24 mouse cellular contexts compared by ENCODE assay signal in the genomic region with DNA sequence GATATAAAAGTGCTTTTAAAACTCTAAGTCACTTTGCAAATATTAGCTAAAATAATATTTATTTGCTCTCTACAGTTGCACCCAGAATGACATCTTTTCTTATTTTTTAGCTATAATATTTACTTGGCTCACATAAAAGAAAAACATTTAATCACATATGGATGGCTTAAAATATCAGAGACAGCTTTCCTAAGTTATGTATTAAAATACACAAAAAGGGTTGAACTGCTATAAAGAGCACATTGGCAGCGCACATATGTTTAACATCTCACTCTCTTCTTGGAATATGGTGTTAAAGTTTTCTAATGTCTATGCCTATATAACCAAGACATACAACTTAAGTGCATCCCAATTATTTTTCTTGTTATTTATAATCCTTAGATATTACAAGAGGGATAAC.
A peak's percentile ranks its signal among the peaks of the same experiment; 100 is the strongest.
DNase-seq lines count a peak whose midpoint lies in the region; ATAC-seq and TF ChIP-seq lines count a peak whose summit lies in the region.
"Had no signal": no experiment of that assay in that cellular context is flagged by ENCODE, and none has a peak within 500 bp of the region (broad histone marks: within the 10 kb centered on the region; RNA-seq: fewer than 3 reads in every experiment).

No protein-coding gene starts in this region.

- ATAC-seq in intestine, embryonic 16.5 days, result peak; percentile 18; the same call in 1 of the 2 replicates
- no peak for ATAC-seq in intestine, postnatal 0 days
- no peak for ATAC-seq in kidney, postnatal 0 days (replicated peaks; ENCODE audit: low FRiP score, low read depth)
- ATAC-seq in lung, embryonic 16.5 days (ENCODE audit: low read depth), result 0 out of 2 replicates have a peak, but pooled peaks have one; percentile 51
- ATAC-seq: activated CD4-positive, CD25-positive, alpha-beta regulatory T cell, adult 4 months; forebrain, embryonic 13.5 days; forebrain, embryonic 16.5 days had no signal

- H3K9me3 ChIP-seq in intestine, embryonic 16.5 days (ENCODE audit: control insufficient read depth, low read length), result no peaks in the 10 kb centered on the region
- H3K9me3 ChIP-seq in intestine, postnatal 0 days (ENCODE audit: control insufficient read depth), result no peaks in the 10 kb centered on the region
- no peaks in the 10 kb centered on the region for H3K9me3 ChIP-seq in kidney, postnatal 0 days (replicated peaks; ENCODE audit: low read length)
- H3K9me3 ChIP-seq in lung, embryonic 16.5 days (ENCODE audit: control insufficient read depth, low read length), result no peaks in the 10 kb centered on the region
- H3K9me3 ChIP-seq: forebrain, embryonic 10.5 days; forebrain, embryonic 13.5 days; heart, embryonic 10.5 days; heart, embryonic 13.5 days had no signal

- H3K36me3 ChIP-seq in intestine, embryonic 16.5 days (ENCODE audit: control insufficient read depth, insufficient read depth, low read length), result no peaks in the 10 kb centered on the region
- no peaks in the 10 kb centered on the region for H3K36me3 ChIP-seq in intestine, postnatal 0 days (ENCODE audit: control insufficient read depth, insufficient read depth)
- H3K36me3 ChIP-seq in kidney, postnatal 0 days (ENCODE audit: insufficient read depth, low read length), result no peaks in the 10 kb centered on the region
- H3K36me3 ChIP-seq in lung, embryonic 16.5 days (ENCODE audit: control insufficient read depth, insufficient read depth, low read length), result no peaks in the 10 kb centered on the region
- H3K36me3 ChIP-seq: forebrain, embryonic 10.5 days; heart, embryonic 10.5 days; heart, embryonic 13.5 days had no signal

- no peak overlapping the region for H3K4me3 ChIP-seq in intestine, embryonic 16.5 days (ENCODE audit: low read length)
- H3K4me3 ChIP-seq in intestine, postnatal 0 days (ENCODE audit: low read depth, low read length), result no peak overlapping the region
- H3K4me3 ChIP-seq in kidney, postnatal 0 days (replicated peaks; ENCODE audit: low read depth, low read length), result no peak overlapping the region
- no peak overlapping the region for H3K4me3 ChIP-seq in lung, embryonic 16.5 days (ENCODE audit: low read length)
- H3K4me3 ChIP-seq: forebrain, embryonic 10.5 days; forebrain, embryonic 13.5 days; heart, adult 2 months; heart, embryonic 10.5 days; heart, embryonic 13.5 days had no signal

- TF ChIP-seq CTCF in intestine, postnatal 0 days (IDR thresholded peaks at IDR 0.05; ENCODE audit: low read depth), result no peak
- TF ChIP-seq CTCF in kidney, postnatal 0 days (IDR thresholded peaks at IDR 0.05; ENCODE audit: low read depth), result no peak

- H3K4me2 ChIP-seq in intestine, embryonic 16.5 days (ENCODE audit: low read depth, low read length), result no peak overlapping the region
- H3K4me2 ChIP-seq in intestine, postnatal 0 days (replicated peaks; ENCODE audit: low read depth), result no peak overlapping the region
- no peak overlapping the region for H3K4me2 ChIP-seq in kidney, postnatal 0 days (ENCODE audit: low read length)
- no peak overlapping the region for H3K4me2 ChIP-seq in lung, embryonic 16.5 days (ENCODE audit: low read depth, low read length)
- H3K4me2 ChIP-seq: forebrain, embryonic 13.5 days; heart, embryonic 13.5 days had no signal

- peak; percentile 61 for DNase-seq in kidney, postnatal 0 days (ENCODE audit: low spot score)
- DNase-seq in kidney, adult 8-10 months, result no peak
- DNase-seq in lung, postnatal 10 days, result no peak
- DNase-seq in telencephalon, adult 2 months (ENCODE audit: low read depth, low spot score), result peak; percentile 2
- no peak for DNase-seq in adrenal gland, adult 8-10 months
- DNase-seq: adrenal gland, postnatal 10 days; adrenal gland, postnatal 36 days; cerebellum, adult 18-20 months; cerebellum, adult 9-10 months; cerebellum, postnatal 14 days; gastrocnemius, postnatal 10 days; gastrocnemius, postnatal 36 days; heart, adult 2 months; heart, postnatal 14 days; heart, postnatal 4 days had no signal

- H3K27me3 ChIP-seq in intestine, embryonic 16.5 days (replicated peaks; ENCODE audit: control insufficient read depth, insufficient read depth, low read length), result no peaks in the 10 kb centered on the region
- no peaks in the 10 kb centered on the region for H3K27me3 ChIP-seq in intestine, postnatal 0 days (replicated peaks; ENCODE audit: control insufficient read depth, insufficient read depth, low read length)
- H3K27me3 ChIP-seq in kidney, postnatal 0 days (ENCODE audit: insufficient read depth, low read length), result no peaks in the 10 kb centered on the region
- H3K27me3 ChIP-seq in lung, embryonic 16.5 days (ENCODE audit: control insufficient read depth, insufficient read depth, low read depth, low read length), result no peaks in the 10 kb centered on the region
- H3K27me3 ChIP-seq: forebrain, embryonic 13.5 days; heart, embryonic 13.5 days had no signal

- no peak overlapping the region for H3K9ac ChIP-seq in intestine, embryonic 16.5 days (ENCODE audit: low read depth, low read length)
- H3K9ac ChIP-seq in intestine, postnatal 0 days (ENCODE audit: low read depth, low read length), result no peak overlapping the region
- no peak overlapping the region for H3K9ac ChIP-seq in kidney, postnatal 0 days (ENCODE audit: low read depth, low read length)
- no peak overlapping the region for H3K9ac ChIP-seq in lung, embryonic 16.5 days (ENCODE audit: low read length)
- H3K9ac ChIP-seq: forebrain, embryonic 13.5 days; heart, embryonic 13.5 days had no signal

- H3K27ac ChIP-seq in intestine, embryonic 16.5 days (ENCODE audit: low read length), result no peak overlapping the region
- H3K27ac ChIP-seq in intestine, postnatal 0 days (ENCODE audit: low read depth, low read length), result no peak overlapping the region
- H3K27ac ChIP-seq in kidney, postnatal 0 days, result no peak overlapping the region
- peak overlapping the region; percentile 53; the same call in 1 of the 2 replicates for H3K27ac ChIP-seq in lung, embryonic 16.5 days (ENCODE audit: low read length)
- H3K27ac ChIP-seq: forebrain, embryonic 10.5 days; forebrain, embryonic 13.5 days; heart, adult 2 months; heart, embryonic 10.5 days; heart, embryonic 13.5 days had no signal

- WGBS in intestine, embryonic 16.5 days, result 63% methylated on average over 1 of the region's 1 CpGs
- WGBS in intestine, postnatal 0 days, result 66% methylated on average over 1 of the region's 1 CpGs
- WGBS in kidney, postnatal 0 days, result 80% methylated on average over 1 of the region's 1 CpGs
- 27% methylated on average over 1 of the region's 1 CpGs for WGBS in lung, embryonic 16.5 days

- peaks cover 7% of the 10 kb centered on the region; the same call in 1 of the 2 replicates for H3K4me1 ChIP-seq in intestine, embryonic 16.5 days (ENCODE audit: control insufficient read depth, insufficient read depth, low read length)
- H3K4me1 ChIP-seq in intestine, postnatal 0 days (replicated peaks; ENCODE audit: control insufficient read depth, insufficient read depth, low read length), result no peaks in the 10 kb centered on the region
- no peaks in the 10 kb centered on the region for H3K4me1 ChIP-seq in kidney, postnatal 0 days (replicated peaks; ENCODE audit: insufficient read depth, low read length)
- peaks cover 20% of the 10 kb centered on the region for H3K4me1 ChIP-seq in lung, embryonic 16.5 days (replicated peaks; ENCODE audit: control insufficient read depth, insufficient read depth, low read length)
- H3K4me1 ChIP-seq: forebrain, embryonic 10.5 days; forebrain, embryonic 13.5 days; heart, embryonic 10.5 days; heart, embryonic 13.5 days had no signal

Comparison
In these comparisons a context has a peak if more than half of its experiments do, and no peak if none do; other contexts are left out.
1. ATAC-seq: peak in intestine, embryonic 16.5 days (single experiment) and lung, embryonic 16.5 days (single experiment); none in intestine, postnatal 0 days (single experiment) and kidney, postnatal 0 days (single experiment).
2. DNase-seq: peak in kidney, postnatal 0 days (single experiment) and telencephalon, adult 2 months (single experiment); none in kidney, adult 8-10 months (0 of 2), lung, postnatal 10 days (single experiment) and adrenal gland, adult 8-10 months (single experiment).